Mouse (Mus musculus): ENCODE data around the gene Zdhhc22.

The Zdhhc22 gene

DNA sequence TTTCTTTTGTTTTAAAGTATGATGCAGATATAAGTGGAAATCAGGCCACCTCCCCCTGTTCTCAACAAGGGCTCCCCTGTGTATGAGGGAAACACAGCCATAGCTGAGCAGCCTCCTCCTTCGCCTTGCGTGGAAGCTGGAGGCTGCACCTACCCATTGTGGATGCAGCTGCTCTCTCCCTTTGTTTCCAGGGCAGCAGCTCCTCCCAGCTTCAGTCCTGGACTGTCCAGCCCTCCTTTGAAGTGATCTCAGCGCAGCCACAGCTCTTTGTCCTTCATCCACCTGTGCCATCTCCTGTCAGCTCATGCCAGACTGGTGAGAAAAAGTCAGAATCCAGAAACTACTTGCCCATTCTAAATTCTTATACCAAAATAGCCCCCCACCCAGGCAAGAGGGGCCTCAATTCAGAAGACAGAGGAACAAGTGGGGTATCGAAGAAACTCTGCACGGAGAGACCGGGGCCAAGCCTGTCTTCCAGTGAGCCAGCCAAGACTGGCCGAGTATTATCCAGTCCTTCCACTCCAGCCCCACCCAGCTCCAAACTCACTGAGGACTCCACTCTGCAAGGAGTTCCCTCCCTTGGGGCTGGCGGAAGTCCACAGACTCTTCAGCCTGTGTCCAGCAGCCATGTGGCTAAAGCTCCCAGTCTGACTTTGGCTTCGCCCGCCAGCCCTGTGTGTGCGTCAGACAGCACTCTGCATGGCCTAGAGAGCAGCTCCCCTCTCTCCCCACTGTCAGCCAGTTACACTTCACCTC lies 28.5 kb downstream of the Zdhhc22 start:
- DNase-seq (ENCODE audit: low read depth): no peak

DNA sequence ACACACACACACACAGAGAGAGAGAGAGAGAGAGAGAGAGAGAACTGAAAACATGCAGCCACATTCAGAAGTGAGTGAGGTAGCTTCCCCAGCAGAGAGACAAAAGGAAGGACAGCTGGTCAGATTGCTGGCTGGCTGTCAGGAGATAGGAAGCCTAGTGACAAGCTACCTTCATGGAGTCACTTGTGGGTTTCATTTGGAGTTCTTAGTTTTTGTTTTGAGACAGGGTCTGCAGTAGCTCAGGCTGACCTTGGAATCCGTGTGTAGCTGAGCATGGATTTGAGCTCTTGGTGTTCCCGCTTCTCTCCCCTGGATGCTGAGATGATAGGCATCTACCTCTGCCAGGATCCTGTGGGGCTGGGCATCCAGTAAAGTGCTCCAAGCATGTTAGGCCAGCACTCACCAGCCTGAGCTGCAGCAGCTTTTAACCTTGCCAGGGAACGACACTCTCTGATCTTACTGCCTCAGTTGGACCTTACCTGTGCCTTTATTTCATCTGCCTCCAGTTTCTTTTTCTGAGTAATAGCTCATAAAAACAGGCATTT lies 29.4 kb downstream of the Zdhhc22 start:
- no peak for DNase-seq (ENCODE audit: low read depth)

GRCm38 (mm10) chr12:86960138-86960537 lies 30.1 kb downstream of the Zdhhc22 start:
- DNase-seq (ENCODE audit: low read depth): no peak

DNA sequence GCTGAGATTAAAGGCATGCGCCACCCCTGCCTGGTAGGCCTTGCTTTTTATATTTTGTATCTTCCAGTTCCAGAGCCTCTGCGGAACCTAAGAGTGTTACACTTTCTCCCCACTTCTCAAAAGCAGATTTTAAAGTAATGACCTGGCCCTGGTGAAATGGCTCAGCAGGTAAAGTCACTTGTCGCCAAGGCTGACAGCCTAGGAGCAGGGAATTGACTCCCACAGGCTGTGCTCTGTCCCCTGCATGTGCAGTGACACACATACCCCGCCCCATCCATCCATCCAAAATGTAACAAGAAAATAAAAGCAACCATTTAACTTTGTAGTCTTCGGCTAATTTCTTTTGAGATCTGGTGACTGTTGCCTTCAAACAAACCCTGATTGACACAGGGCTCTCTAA lies 30.6 kb downstream of the Zdhhc22 start:
- no peak for DNase-seq (ENCODE audit: low read depth)

- no peak for DNase-seq (ENCODE audit: low read depth)
These were observed 31.7 kb downstream of the Zdhhc22 start for GRCm38 (mm10) chr12:86958558-86958957.

DNA sequence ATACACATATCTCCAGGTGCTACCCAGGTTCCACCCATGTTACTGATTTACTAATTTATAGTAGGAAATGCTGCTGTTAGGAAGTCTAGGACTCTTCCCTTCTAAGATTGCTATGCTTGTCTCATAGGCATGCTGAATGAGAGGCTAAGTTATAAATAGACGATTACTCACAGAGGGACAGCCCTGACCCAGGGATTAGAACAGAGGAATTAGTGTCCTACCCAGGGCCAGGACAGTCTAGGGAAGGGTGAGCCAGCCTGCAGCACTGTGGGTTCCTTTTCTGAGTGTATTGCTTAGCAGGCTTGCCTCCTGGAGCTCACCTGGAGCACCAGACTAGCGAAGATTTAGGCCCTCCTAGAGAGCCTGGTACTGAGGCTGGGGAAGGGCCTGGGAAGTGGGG lies 34.3 kb downstream of the Zdhhc22 start:
- no peak for DNase-seq (ENCODE audit: low read depth)

DNA sequence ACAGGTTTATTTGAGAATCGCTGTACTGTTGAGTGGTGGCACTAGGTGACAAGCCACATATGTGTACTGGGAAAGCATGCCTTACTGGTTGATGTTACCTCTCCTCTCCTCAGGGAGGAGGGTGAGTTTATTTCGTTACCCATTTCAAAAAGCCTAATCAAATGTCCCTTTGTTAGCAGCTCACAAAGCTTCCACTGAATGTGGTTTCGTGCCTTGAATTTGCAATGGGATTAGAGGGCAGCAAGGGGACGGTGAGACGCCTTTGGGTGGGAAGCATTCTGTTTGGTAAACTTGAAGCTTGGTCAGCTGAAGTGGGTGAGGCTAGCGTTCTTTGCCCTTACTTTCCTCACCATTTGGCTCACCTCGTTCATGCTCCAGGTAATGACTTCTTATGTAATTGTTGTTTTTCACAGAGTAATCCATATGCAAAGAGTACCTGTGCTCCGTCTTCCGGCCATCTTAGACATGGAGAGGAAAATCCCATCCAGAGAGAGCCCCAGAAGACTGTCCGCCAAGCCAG lies 37.8 kb downstream of the Zdhhc22 start:
- DNase-seq (ENCODE audit: low read depth): no peak

DNA sequence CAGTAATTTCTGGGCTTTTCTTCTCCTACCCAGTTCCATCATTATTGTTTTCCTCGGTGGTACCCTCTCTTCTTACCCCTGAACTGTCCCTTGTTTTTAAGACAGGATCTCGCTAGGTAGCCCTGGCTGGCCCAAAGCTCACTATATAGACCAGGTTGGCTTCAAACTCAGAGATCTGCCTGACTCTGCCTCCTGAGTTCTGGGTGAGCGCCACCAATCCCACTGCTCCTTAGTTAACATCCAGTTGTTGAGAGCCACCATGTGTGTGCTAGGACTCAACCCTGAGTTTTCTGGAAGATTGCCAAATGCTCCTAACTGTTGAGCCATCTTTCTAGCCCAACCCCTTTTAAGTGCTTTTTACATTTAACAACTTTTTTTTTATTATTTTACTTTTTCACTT lies 39.3 kb downstream of the Zdhhc22 start:
- no peak for DNase-seq (ENCODE audit: low read depth)

- DNase-seq (ENCODE audit: low read depth): no peak
These were observed 39.9 kb downstream of the Zdhhc22 start for GRCm38 (mm10) chr12:86950161-86950960.

DNA sequence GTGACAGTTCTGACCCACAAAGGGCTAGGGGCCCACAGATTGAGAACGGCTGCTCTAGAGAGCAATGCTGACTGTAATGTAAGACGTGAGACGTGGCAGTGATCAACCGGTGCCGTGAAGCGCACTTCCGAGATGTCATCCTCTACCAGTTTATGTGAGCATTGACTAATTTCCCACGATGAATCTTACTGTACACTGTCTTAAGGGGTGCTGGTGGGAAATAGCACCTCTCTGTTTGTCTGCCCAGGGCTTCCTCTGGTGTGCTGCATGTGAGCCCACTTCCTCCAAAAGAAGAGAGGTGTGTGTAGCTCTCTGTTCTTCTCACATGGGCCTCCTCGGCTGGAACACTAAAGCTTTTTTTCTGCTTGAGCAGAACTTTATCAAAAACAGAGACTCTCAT lies 40.7 kb downstream of the Zdhhc22 start:
- no peak for DNase-seq (ENCODE audit: low read depth)

- DNase-seq (ENCODE audit: low read depth): no peak
These were observed 41.6 kb downstream of the Zdhhc22 start for GRCm38 (mm10) chr12:86948627-86949026.

DNA sequence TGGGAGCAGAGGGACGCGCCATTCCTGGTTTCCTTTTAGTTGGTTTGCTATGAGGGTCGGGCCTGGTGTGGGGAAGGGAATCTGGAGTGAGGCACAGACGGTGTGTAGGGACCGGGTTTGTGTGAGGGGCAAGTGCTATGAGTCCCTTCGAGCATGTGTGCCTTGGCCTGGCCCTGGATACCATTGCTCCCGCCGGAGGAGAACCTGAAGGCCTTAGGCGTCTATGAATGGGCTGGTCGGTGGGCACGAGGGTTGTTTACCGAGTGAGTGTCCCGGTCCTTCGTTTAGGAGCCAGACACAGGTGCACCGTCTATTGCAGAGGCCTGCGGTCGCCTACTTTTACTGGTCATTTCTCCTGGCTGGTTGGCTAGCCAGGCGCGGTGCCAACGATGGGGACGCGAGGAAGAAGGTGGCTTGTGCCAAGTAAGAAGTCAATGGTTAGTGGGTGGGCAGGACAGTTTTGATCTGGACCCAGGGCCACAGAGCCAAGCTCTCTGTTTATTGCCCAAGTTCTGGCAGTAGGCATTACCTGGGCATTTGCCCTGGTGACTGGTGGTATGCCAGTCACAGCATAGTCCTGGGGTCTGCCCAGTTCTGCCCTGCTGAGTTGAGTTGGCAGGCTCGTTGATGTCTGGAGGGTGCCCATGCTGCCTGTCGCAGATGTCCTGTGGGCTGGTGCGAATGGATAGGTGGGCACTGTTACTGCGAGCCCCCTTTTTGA lies 42.4 kb downstream of the Zdhhc22 start:
- no peak for DNase-seq (ENCODE audit: low read depth)

DNA sequence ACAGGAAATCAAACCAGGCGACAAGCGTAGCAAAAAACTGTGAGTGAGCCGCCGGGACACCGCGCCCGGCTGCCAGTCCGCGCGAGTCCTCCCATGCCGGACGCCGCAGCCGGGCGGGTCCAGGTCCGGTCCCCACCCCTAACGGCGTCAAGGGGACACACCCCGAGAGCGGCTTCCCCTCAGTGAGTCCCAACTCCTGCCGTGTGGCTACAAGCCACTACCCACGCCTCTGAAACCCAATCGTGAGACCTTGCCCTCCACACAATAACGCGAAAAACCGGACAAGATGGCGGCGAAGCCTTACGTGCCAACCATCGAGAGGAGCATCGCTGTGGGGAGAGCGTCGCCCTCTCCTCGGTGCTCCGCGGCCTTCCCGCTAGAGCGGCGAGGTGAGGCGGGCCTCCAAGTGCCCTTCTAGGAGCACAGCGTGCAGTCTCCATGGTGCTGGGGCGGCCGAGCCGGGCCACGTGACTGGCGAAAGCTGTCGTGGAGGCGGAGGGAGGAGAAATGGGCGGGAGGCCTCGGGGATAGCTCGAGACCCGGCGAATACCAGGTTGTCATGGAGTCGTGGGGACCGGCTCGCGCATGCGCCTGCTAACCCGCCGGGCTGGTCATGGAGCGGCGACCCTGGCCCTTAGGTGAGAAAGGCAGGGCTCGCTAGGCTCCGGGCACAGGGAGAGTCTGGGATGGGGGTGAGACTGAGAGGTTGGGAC lies 43.2 kb downstream of the Zdhhc22 start, which contains the start of gene Cipc:
Gene Cipc, plus strand, starts transcription at position 182 of the 713 bp plus-strand sequence.
- DNase-seq (ENCODE audit: low read depth): peak; percentile 95

DNA sequence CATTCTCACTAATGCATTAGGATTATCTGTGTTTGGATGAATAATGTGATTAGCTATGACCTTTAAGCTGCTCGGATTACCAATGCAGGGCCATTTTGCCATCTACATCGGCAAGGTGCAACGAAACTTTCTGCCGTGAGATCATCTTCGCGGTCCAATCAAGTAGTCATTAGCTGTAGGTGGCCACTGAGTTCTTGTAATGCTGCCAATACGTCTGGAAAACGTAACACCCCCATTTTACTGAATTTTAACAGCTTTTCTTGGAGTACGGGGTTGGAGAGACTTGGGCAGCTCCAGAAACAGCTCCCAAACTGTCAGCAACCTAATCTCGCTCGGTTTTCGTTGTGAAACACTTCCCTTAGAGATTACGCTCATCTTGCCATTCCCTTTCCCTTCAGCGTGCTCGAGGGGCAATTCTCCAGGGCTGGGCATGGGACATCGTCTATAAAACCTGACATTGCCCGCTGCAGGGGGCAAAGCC lies 43.9 kb downstream of the Zdhhc22 start:
- DNase-seq (ENCODE audit: low read depth): no peak

GRCm38 (mm10) chr12:86945126-86945525 lies 45.1 kb downstream of the Zdhhc22 start:
- peak; percentile 85 for DNase-seq (ENCODE audit: low read depth)

GRCm38 (mm10) chr12:86943421-86943820 lies 46.8 kb downstream of the Zdhhc22 start:
- DNase-seq (ENCODE audit: low read depth): no peak

DNA sequence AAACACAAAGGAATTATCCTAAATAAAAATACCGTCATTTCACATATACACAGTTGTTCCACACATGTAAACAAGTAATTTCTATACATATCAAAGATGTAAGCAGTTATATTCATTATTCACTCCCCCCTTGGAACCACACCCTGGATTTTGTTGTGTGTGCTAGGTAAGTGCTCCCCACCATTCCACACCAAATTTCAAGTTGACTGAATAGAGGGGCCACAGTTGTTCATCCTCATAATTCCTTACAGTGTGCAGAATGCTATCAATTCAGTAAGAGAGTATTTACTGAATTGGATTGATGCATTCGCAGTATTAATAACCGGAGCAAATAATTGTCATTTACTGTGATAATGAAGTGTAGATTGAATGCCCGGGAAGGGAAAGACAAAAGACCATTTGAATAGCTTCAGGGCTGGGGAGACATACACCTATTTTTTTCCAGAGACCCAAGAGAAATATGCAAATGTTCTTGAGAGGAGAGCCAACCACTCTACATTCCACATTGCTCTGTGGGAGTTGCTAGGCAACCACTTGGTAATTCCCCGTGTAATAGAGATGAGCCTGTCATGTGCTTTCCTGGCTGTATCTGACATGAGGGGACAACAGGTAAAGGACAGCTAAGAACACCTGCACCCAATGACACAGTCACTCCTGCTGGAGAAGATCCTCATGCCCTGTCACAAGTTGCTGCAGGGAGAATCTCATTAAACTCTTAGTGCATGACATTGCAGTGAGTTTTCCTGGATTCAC lies 48.3 kb downstream of the Zdhhc22 start:
- no peak for DNase-seq (ENCODE audit: low read depth)

DNA sequence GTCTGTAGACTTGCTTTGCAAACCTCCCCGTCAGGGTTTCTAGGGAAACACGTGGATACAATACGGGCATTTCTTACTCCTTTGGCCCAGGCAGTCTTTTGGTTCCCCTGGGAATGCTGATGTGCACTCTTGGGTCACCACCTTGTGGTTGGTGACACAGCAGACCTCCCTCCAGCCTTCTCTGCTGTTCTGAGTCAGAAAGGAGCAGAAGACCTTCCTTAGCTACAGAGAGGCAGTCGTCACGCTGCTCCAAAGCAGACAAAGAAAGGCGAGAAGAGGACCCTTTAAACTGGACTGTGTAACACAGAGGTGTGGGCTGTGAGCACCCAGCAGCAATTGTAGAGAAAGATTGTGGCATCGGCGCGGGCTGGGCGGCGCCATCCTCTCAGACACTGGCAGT lies 49.1 kb downstream of the Zdhhc22 start:
- DNase-seq (ENCODE audit: low read depth): no peak

GRCm38 (mm10) chr12:86938571-86938970 lies 51.7 kb downstream of the Zdhhc22 start:
- no peak for DNase-seq (ENCODE audit: low read depth)

DNA sequence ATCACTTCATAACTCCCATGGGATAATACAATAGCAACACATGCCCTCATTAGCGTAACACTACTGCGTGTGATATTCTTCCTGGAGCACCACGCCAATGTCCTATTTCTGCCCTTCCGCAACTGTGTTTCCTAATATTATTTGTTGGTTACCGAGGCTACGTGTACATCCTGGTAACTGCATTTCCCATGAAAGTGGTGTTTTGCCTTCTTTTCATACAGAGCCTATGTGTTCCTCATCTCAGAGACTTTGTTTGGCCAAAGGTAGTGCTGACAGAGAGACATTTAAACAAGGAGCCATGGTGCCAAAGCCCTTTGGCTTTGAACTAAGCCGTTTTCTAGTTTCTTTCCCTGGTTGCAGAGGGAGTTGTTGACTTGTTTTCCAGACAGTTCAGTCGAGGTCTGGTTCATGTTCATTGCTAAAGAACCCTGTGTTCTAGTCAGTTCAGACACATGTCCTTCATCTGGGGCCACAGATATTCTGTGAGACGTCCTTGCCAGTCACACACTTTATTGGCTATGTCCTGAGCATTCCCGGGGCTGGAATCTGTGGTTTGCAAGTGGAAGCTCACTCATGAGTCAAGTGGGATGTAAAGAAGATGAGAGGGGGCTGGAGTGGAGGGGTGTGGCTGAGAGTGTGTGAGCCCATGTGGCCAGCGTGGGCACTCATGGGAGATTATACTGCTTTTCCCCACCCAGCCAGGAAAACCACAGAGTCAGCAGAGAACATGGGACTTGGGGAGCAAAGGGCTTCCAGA lies 53.5 kb downstream of the Zdhhc22 start:
- DNase-seq (ENCODE audit: low read depth): no peak

Data from c-Kit-positive CD71-negative TER-119-negative erythroid progenitor cells, embryonic 14.5 days (primary cell).